ENCODE assay signal across 10 mouse cellular contexts in the genomic region with DNA sequence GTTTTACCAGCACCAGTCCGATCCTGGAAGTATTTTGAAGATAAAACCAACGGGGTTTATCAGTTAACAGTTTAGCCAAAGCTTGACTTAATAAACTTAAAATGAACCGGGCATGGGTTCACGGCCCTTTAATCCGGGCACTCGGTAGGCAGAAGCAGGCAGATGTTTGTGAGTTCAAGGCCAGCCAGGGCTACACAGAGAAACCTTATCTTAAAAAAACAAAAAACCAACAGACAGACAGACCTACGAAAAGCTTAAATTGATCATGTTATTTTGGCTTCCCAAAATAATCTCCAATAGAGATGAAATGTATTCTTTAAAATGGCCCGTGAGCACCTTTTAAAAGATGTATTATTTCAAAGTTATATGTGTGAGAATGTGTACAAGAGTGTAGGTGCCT. TPM values are rescaled to one million over a fixed set of nuclear protein-coding genes. Genes with fewer than 3 reads are reported as not detected.
DNase-seq lines count a peak whose midpoint lies in the region; ATAC-seq and TF ChIP-seq lines count a peak whose summit lies in the region.
"Had no signal": no experiment of that assay in that cellular context is flagged by ENCODE, and none has a peak within 500 bp of the region (broad histone marks: within the 10 kb centered on the region; RNA-seq: fewer than 3 reads in every experiment).

No protein-coding gene starts in this region.

- H3K9ac ChIP-seq in lung, embryonic 14.5 days = peak overlapping the region; percentile 82
- peak overlapping the region; percentile 83 for H3K9ac ChIP-seq in limb, embryonic 11.5 days (ENCODE audit: low read length)

- DNase-seq in lung, embryonic 14.5 days = no peak
- no peak for DNase-seq in lung, postnatal 14 days
- DNase-seq in limb, embryonic 11.5 days (ENCODE audit: low spot score) = no peak
- no peak for DNase-seq in cerebellum, adult 11 months
- DNase-seq: right cerebral cortex, adult 18-20 months had no signal

- TF ChIP-seq POLR2A in embryonic fibroblast, embryonic 13.5 days (IDR thresholded peaks at IDR 0.05; ENCODE audit: low read depth, low read length) = no peak
- no peak for TF ChIP-seq POLR2A in olfactory bulb, adult 2 months (IDR thresholded peaks at IDR 0.05; ENCODE audit: insufficient read depth, low read depth, low read length)

- H3K4me3 ChIP-seq in lung, embryonic 14.5 days (ENCODE audit: low read depth, low read length) = peak overlapping the region; percentile 98
- peak overlapping the region; percentile 73 for H3K4me3 ChIP-seq in embryonic fibroblast, embryonic 13.5 days (ENCODE audit: insufficient read depth, low read length)
- peak overlapping the region; percentile 78 for H3K4me3 ChIP-seq in limb, embryonic 11.5 days (ENCODE audit: low read depth, low read length)
- H3K4me3 ChIP-seq in olfactory bulb, adult 2 months (ENCODE audit: insufficient read depth, low read depth, low read length) = peak overlapping the region; percentile 87

- WGBS in lung, embryonic 14.5 days = 31% methylated on average over 8 of the region's 8 CpGs
- WGBS in limb, embryonic 11.5 days = 42% methylated on average over 8 of the region's 8 CpGs
- 32% methylated on average over 8 of the region's 8 CpGs for WGBS in olfactory bulb, adult 2 months

- H3K4me2 ChIP-seq in lung, embryonic 14.5 days = peak overlapping the region; percentile 93
- peak overlapping the region; percentile 84 for H3K4me2 ChIP-seq in limb, embryonic 11.5 days (ENCODE audit: low read depth, severe bottlenecking)

- no peak overlapping the region; the same call in 1 of the 2 replicates for H3K27ac ChIP-seq in lung, embryonic 14.5 days (ENCODE audit: low read depth)
- H3K27ac ChIP-seq in embryonic fibroblast, embryonic 13.5 days (ENCODE audit: insufficient read depth, low read length) = no peak overlapping the region
- H3K27ac ChIP-seq in limb, embryonic 11.5 days (replicated peaks; ENCODE audit: low read depth, low read length) = no peak overlapping the region
- H3K27ac ChIP-seq in olfactory bulb, adult 2 months (ENCODE audit: insufficient read depth, low read depth, low read length) = no peak overlapping the region

- no peaks in the 10 kb centered on the region for H3K27me3 ChIP-seq in lung, embryonic 14.5 days (ENCODE audit: insufficient read depth, low read length)
- no peaks in the 10 kb centered on the region for H3K27me3 ChIP-seq in limb, embryonic 11.5 days (ENCODE audit: control insufficient read depth, insufficient read depth, low read length)

- no peaks in the 10 kb centered on the region for H3K9me3 ChIP-seq in lung, embryonic 14.5 days (ENCODE audit: low read depth, low read length)
- H3K9me3 ChIP-seq in limb, embryonic 11.5 days (ENCODE audit: control insufficient read depth, low read length) = no peaks in the 10 kb centered on the region

- no peak for ATAC-seq in lung, embryonic 14.5 days (ENCODE audit: insufficient read depth)
- no peak for ATAC-seq in limb, embryonic 11.5 days (ENCODE audit: insufficient number of reproducible peaks, low FRiP score, low TSS enrichment, low read depth)
- no peak for ATAC-seq in erythroid progenitor cell, adult 5-6 weeks (replicated peaks; ENCODE audit: low FRiP score, poor library complexity, severe bottlenecking)

- peaks cover 34% of the 10 kb centered on the region for H3K36me3 ChIP-seq in lung, embryonic 14.5 days (ENCODE audit: insufficient read depth)
- H3K36me3 ChIP-seq in limb, embryonic 11.5 days (ENCODE audit: control insufficient read depth, insufficient read depth, low read length) = peaks cover 2% of the 10 kb centered on the region; the same call in 1 of the 2 replicates

- no peaks in the 10 kb centered on the region for H3K4me1 ChIP-seq in lung, embryonic 14.5 days (ENCODE audit: insufficient read depth)
- H3K4me1 ChIP-seq in embryonic fibroblast, embryonic 13.5 days (ENCODE audit: control insufficient read depth, insufficient read depth, low read length) = peaks cover 5% of the 10 kb centered on the region; the same call in 1 of the 2 replicates
- H3K4me1 ChIP-seq in limb, embryonic 11.5 days (ENCODE audit: control insufficient read depth, insufficient read depth, low read length) = peaks cover 11% of the 10 kb centered on the region
- peaks cover 4% of the 10 kb centered on the region for H3K4me1 ChIP-seq in olfactory bulb, adult 2 months (ENCODE audit: control insufficient read depth, insufficient read depth, low read length)

- no peak for TF ChIP-seq CTCF in lung, embryonic 14.5 days (IDR thresholded peaks at IDR 0.05; ENCODE audit: low read depth)
- TF ChIP-seq CTCF in embryonic fibroblast, embryonic 13.5 days (IDR thresholded peaks at IDR 0.05; ENCODE audit: borderline replicate concordance, insufficient read depth, low read length) = no peak
- no peak for TF ChIP-seq CTCF in olfactory bulb, adult 2 months (IDR thresholded peaks at IDR 0.05; ENCODE audit: insufficient read depth, low read depth, low read length)

RNA-seq across cellular contexts. Expression of gene Actr5, which starts 1.0 kb away (rescaled TPM):
- polyA plus RNA-seq in lung, embryonic 14.5 days (2014; fragmentation: Nextera tagmentation; extraction: Ambion mirVana) = 12.5 and 15.5 TPM in 2 replicates
- polyA plus RNA-seq in embryonic fibroblast, embryonic 13.5 days (2011; ENCODE audit: insufficient read length, low read depth, missing spikeins) = 4.3 and 5.6 TPM in 2 replicates
- 16.4 and 20.6 TPM in 2 replicates for polyA plus RNA-seq in limb, embryonic 11.5 days (2014; fragmentation: Nextera tagmentation; extraction: Ambion mirVana)
- polyA plus RNA-seq in olfactory bulb, adult 2 months (2012; ENCODE audit: insufficient read depth, insufficient read length, low replicate concordance, missing spikeins) = not detected in 2 replicates
- total RNA-seq in erythroid progenitor cell, adult 5-6 weeks (2015; ENCODE audit: low replicate concordance) = 0.84 and 7.2 TPM in 2 replicates
- 4.2 and 6.2 TPM in 2 replicates for total RNA-seq in erythroid progenitor cell, adult 5-6 weeks (2017; ENCODE audit: low replicate concordance)

RNA-seq across cellular contexts. Expression of gene Slc32a1, which starts 15.1 kb away (rescaled TPM):
- polyA plus RNA-seq in lung, embryonic 14.5 days (2014; fragmentation: Nextera tagmentation; extraction: Ambion mirVana) = not detected in 2 replicates
- polyA plus RNA-seq in embryonic fibroblast, embryonic 13.5 days (2011; ENCODE audit: insufficient read length, low read depth, missing spikeins) = not detected in 2 replicates
- polyA plus RNA-seq in limb, embryonic 11.5 days (2014; fragmentation: Nextera tagmentation; extraction: Ambion mirVana) = not detected in 2 replicates
- not detected in 2 replicates for polyA plus RNA-seq in olfactory bulb, adult 2 months (2012; ENCODE audit: insufficient read depth, insufficient read length, low replicate concordance, missing spikeins)
- total RNA-seq in erythroid progenitor cell, adult 5-6 weeks (2015; ENCODE audit: low replicate concordance) = not detected in 2 replicates
- total RNA-seq in erythroid progenitor cell, adult 5-6 weeks (2017; ENCODE audit: low replicate concordance) = not detected in 2 replicates
- total RNA-seq: adrenal gland, postnatal 25 days; granulocyte monocyte progenitor cell, adult 5-6 weeks had no signal

RNA-seq across cellular contexts. Expression of gene Ppp1r16b, which starts 39.5 kb away (rescaled TPM):
- polyA plus RNA-seq in lung, embryonic 14.5 days (2014; fragmentation: Nextera tagmentation; extraction: Ambion mirVana) = 16.3 and 17.6 TPM in 2 replicates
- 0.08 and 0.09 TPM in 2 replicates for polyA plus RNA-seq in embryonic fibroblast, embryonic 13.5 days (2011; ENCODE audit: insufficient read length, low read depth, missing spikeins)
- 4.1 and 4.6 TPM in 2 replicates for polyA plus RNA-seq in limb, embryonic 11.5 days (2014; fragmentation: Nextera tagmentation; extraction: Ambion mirVana)
- polyA plus RNA-seq in olfactory bulb, adult 2 months (2012; ENCODE audit: insufficient read depth, insufficient read length, low replicate concordance, missing spikeins) = 72.6 TPM in 1 of 2 replicates, not detected in the other
- 1.4 and 2.5 TPM in 2 replicates for total RNA-seq in erythroid progenitor cell, adult 5-6 weeks (2015; ENCODE audit: low replicate concordance)
- 1.7 and 2.3 TPM in 2 replicates for total RNA-seq in erythroid progenitor cell, adult 5-6 weeks (2017; ENCODE audit: low replicate concordance)
